Mouse (Mus musculus): ENCODE data around the gene Hexa.

- TF ChIP-seq MAFK (IDR thresholded peaks at IDR 0.05; ENCODE audit: insufficient read depth, low read depth, low read length) (no peak), ZNF384 (IDR thresholded peaks at IDR 0.05; ENCODE audit: low read depth, low read length) (no peak), CHD2 (IDR thresholded peaks at IDR 0.05; ENCODE audit: low read depth, low read length) (no peak), ZC3H11A (IDR thresholded peaks at IDR 0.05; ENCODE audit: borderline replicate concordance, low read depth, low read length) (no peak)
Observed at GRCm38 (mm10) chr9:59526727-59527126, 12.6 kb upstream of the Hexa start.
